Mouse (Mus musculus): ENCODE measurements around the gene Hhatl.

The Hhatl gene

GRCm38 (mm10) chr9:121760271-121761090 lies 31.8 kb downstream of the Hhatl start:
- DNase-seq (ENCODE audit: extremely low spot score, low read depth, low spot score), result no peak

GRCm38 (mm10) chr9:121759091-121760081 lies 32.9 kb downstream of the Hhatl start, which contains the start of gene Zfp651:
Gene Zfp651, plus strand, starts transcription at chr9:121759330.
- DNase-seq (ENCODE audit: extremely low spot score, low read depth, low spot score), result no peak

- no peak for DNase-seq (ENCODE audit: extremely low spot score, low read depth, low spot score)
These were observed 34.2 kb downstream of the Hhatl start for GRCm38 (mm10) chr9:121757835-121758814.

- DNase-seq (ENCODE audit: extremely low spot score, low read depth, low spot score), result no peak
These were observed 34.9 kb downstream of the Hhatl start for GRCm38 (mm10) chr9:121757432-121757831.

GRCm38 (mm10) chr9:121756785-121757184 lies 35.5 kb downstream of the Hhatl start:
- DNase-seq (ENCODE audit: extremely low spot score, low read depth, low spot score), result no peak

GRCm38 (mm10) chr9:121754624-121755023 lies 37.7 kb downstream of the Hhatl start:
- no peak for DNase-seq (ENCODE audit: extremely low spot score, low read depth, low spot score)

GRCm38 (mm10) chr9:121752774-121753173 lies 39.5 kb downstream of the Hhatl start:
- DNase-seq (ENCODE audit: extremely low spot score, low read depth, low spot score), result no peak

- no peak for DNase-seq (ENCODE audit: extremely low spot score, low read depth, low spot score)
These were observed 48.3 kb downstream of the Hhatl start for GRCm38 (mm10) chr9:121744051-121744450.

GRCm38 (mm10) chr9:121741168-121741567 lies 51.1 kb downstream of the Hhatl start:
- no peak for DNase-seq (ENCODE audit: extremely low spot score, low read depth, low spot score)

GRCm38 (mm10) chr9:121740490-121740889 lies 51.8 kb downstream of the Hhatl start:
- no peak for DNase-seq (ENCODE audit: extremely low spot score, low read depth, low spot score)
